Mouse (Mus musculus) heart, adult 2 months (tissue): ENCODE results near the gene Gch1. TPM values are rescaled to one million over a fixed set of nuclear protein-coding genes. Genes with fewer than 3 reads are reported as not detected.

Source experiments
- DNase-seq, 2 experiments: peaks; one replicate each; pipeline ENCODE4 v3.0.0; 2021
- H3K27ac ChIP-seq: fragments of 200-600 bp; 2 replicates; pipeline ENCODE4 v1.8.1; 2022
- H3K27me3 ChIP-seq: fragments of 200-500 bp; 2 replicates; pipeline ENCODE4 v1.6.1; 2012; ENCODE audit warnings: mild to moderate bottlenecking, low read length, inconsistent platforms, mixed read lengths; ENCODE audit not compliant: control insufficient read depth, insufficient read depth
- H3K36me3 ChIP-seq: fragments of 200-500 bp; 2 replicates; pipeline ENCODE4 v1.6.1; 2012; ENCODE audit warnings: low read length, inconsistent platforms; ENCODE audit not compliant: control insufficient read depth, insufficient read depth
- H3K4me1 ChIP-seq: fragments of 200-500 bp; 2 replicates; pipeline ENCODE4 v1.6.1; 2011; ENCODE audit warnings: low read length; ENCODE audit not compliant: control insufficient read depth, insufficient read depth
- H3K4me3 ChIP-seq: fragments of 200-600 bp; 2 replicates; pipeline ENCODE4 v1.8.1; 2022
- H3K79me2 ChIP-seq: fragments of 200-500 bp; replicated peaks from 2 replicates; pipeline ENCODE4 v1.6.1; 2012; ENCODE audit warnings: mild to moderate bottlenecking, inconsistent platforms, low read length, moderate library complexity, mixed read lengths; ENCODE audit not compliant: control insufficient read depth, insufficient read depth
- H3K9ac ChIP-seq: fragments of 200-500 bp; 2 replicates; pipeline ENCODE4 v1.6.1; 2012; ENCODE audit warnings: low read depth, mild to moderate bottlenecking, control low read depth, inconsistent platforms, low read length, mixed read lengths
- CTCF ChIP-seq: fragments of 200-600 bp; IDR thresholded peaks from 2 replicates; pipeline ENCODE4 v1.8.1; 2022; ENCODE audit warnings: antibody characterized with exemption, mild to moderate bottlenecking, moderate library complexity
- EP300 ChIP-seq: fragments of 200-500 bp; IDR thresholded peaks from 2 replicates; pipeline ENCODE4 v1.6.1; 2011; ENCODE audit warnings: low read depth, low read length, control low read depth; ENCODE audit not compliant: insufficient read depth
- POLR2A ChIP-seq: fragments of 200-500 bp; IDR thresholded peaks from 2 replicates; pipeline ENCODE4 v1.6.1; 2011; ENCODE audit warnings: mild to moderate bottlenecking, low read depth, low read length, control low read depth; ENCODE audit not compliant: insufficient read depth
- WGBS: fragments of 180-500 bp; shearing (Covaris S2); methylation state at CpG from one replicate; pipeline ENCODE4 v1.1.7; 2018; 5-methylcytosine and 5-hydroxymethylcytosine counted together
- intact Hi-C: fragments of 180-260 bp; cut with DNase I; formaldehyde crosslinking; loops from one replicate; pipeline ENCODE4 v1.15.1; 2025
- polyA plus RNA-seq: library from polyadenylated mRNA; depleted of rRNA; stranded (reverse); fragments of >200 nt; gene quantifications from 2 replicates; pipeline ENCODE4 v1.2.3, GENCODE M21; 2012
- total RNA-seq, 2 experiments: library from RNA; stranded (reverse); gene quantifications; 2 replicates each; pipeline ENCODE4 v1.2.3; 2021

The Gch1 gene
- total and polyA plus RNA-seq, 3 experiments = 4.7 to 7.0 (median 6.3) TPM

- peaks cover 3% of the 10 kb centered on the region for H3K4me1 ChIP-seq
- H3K9ac ChIP-seq = peak overlapping the region; percentile 52; the same call in 1 of the 2 replicates
- intact Hi-C loops = loop anchor here (1.0 to 5.0 kb wide), 3 partner anchors 10 to 305 kb away; partner anchors contain the start of gene Samd4
- H3K79me2 ChIP-seq = no peaks in the 10 kb centered on the region; the same call in 1 of the 2 replicates
- no peaks in the 10 kb centered on the region for H3K27me3 ChIP-seq
- TF ChIP-seq CTCF (no peak), POLR2A (0 out of 2 replicates have a peak, but pooled peaks have one; percentile 18), EP300 (0 out of 2 replicates have a peak, but pooled peaks have one; percentile 35)
- H3K36me3 ChIP-seq = 0 out of 2 replicates have a peak, but pooled peaks cover 4% of the 10 kb centered on the region
- 37% methylated on average over 12 of the region's 12 CpGs for WGBS
- peak overlapping the region; percentile 96 for H3K27ac ChIP-seq
- peak overlapping the region; percentile 70 for H3K4me3 ChIP-seq
- peak; percentile 44 to 55 for DNase-seq
These were observed 1.4 kb downstream of the Gch1 start for GRCm38 (mm10) chr14:47187666-47188360.

GRCm38 (mm10) chr14:47187261-47187660 lies 2.0 kb downstream of the Gch1 start:
- peak overlapping the region; percentile 70 for H3K4me3 ChIP-seq

GRCm38 (mm10) chr14:47186561-47186960 lies 2.7 kb downstream of the Gch1 start:
- Histone ChIP-seq H3K4me1 (peaks cover 7% of the 10 kb centered on the region), H3K27ac (no peak overlapping the region), H3K4me3 (no peak overlapping the region), H3K9ac (no peak overlapping the region), H3K36me3 (0 out of 2 replicates have a peak, but pooled peaks cover 4% of the 10 kb centered on the region), H3K79me2 (no peaks in the 10 kb centered on the region; the same call in 1 of the 2 replicates), H3K27me3 (no peaks in the 10 kb centered on the region)
- 75% methylated on average over 2 of the region's 2 CpGs for WGBS
- no peak for DNase-seq
- intact Hi-C loops = loop anchor here (5.0 kb wide), 1 partner anchor 99 kb away; no protein-coding TSS in a partner anchor
- TF ChIP-seq CTCF (no peak), POLR2A (no peak), EP300 (no peak)

More at GRCm38 (mm10) chr14:47187261-47187660, 2.0 kb downstream of the Gch1 start:
- TF ChIP-seq POLR2A = no peak
- no peaks in the 10 kb centered on the region; the same call in 1 of the 2 replicates for H3K79me2 ChIP-seq
- peaks cover 3% of the 10 kb centered on the region for H3K4me1 ChIP-seq
- H3K36me3 ChIP-seq = 0 out of 2 replicates have a peak, but pooled peaks cover 4% of the 10 kb centered on the region
- H3K27ac ChIP-seq = peak overlapping the region; percentile 96
- 24% methylated on average over 1 of the region's 1 CpGs for WGBS
- peak overlapping the region; percentile 62; the same call in 1 of the 2 replicates for H3K9ac ChIP-seq
- no peaks in the 10 kb centered on the region for H3K27me3 ChIP-seq
- intact Hi-C loops = loop anchor here (1.0 to 5.0 kb wide), 2 partner anchors 9 to 100 kb away; no protein-coding TSS in a partner anchor
- DNase-seq = no peak

- Histone ChIP-seq H3K4me1 (peaks cover 11% of the 10 kb centered on the region), H3K27me3 (no peaks in the 10 kb centered on the region), H3K79me2 (no peaks in the 10 kb centered on the region; the same call in 1 of the 2 replicates), H3K4me3 (no peak overlapping the region), H3K27ac (no peak overlapping the region; the same call in 1 of the 2 replicates), H3K36me3 (peaks cover 4% of the 10 kb centered on the region), H3K9ac (no peak overlapping the region)
- peak; percentile 47 to 58 for DNase-seq
- intact Hi-C loops = no loop called here
- TF ChIP-seq POLR2A (no peak), CTCF (peak; percentile 79), EP300 (no peak)
- 36% methylated on average over 11 of the region's 11 CpGs for WGBS
These were observed 7.5 kb downstream of the Gch1 start for GRCm38 (mm10) chr14:47181497-47182290.

- Histone ChIP-seq H3K4me3 (no peak overlapping the region), H3K9ac (no peak overlapping the region), H3K27me3 (no peaks in the 10 kb centered on the region), H3K36me3 (no peaks in the 10 kb centered on the region; the same call in none of the 2 replicates), H3K79me2 (no peaks in the 10 kb centered on the region; the same call in none of the 2 replicates), H3K4me1 (peaks cover 11% of the 10 kb centered on the region), H3K27ac (no peak overlapping the region)
- intact Hi-C loops = loop anchor here (1.0 kb wide), 1 partner anchor 8 kb away; no protein-coding TSS in a partner anchor
- no peak for DNase-seq
- no peak for TF ChIP-seq EP300
- no peak for TF ChIP-seq CTCF
- TF ChIP-seq POLR2A = no peak
- 94% methylated on average over 5 of the region's 5 CpGs for WGBS
These were observed 10.4 kb downstream of the Gch1 start for GRCm38 (mm10) chr14:47178851-47179250.
